Mouse (Mus musculus): ENCODE data around the gene Pla2g4a. TPM values are rescaled to one million over a fixed set of nuclear protein-coding genes. Genes with fewer than 3 reads are reported as not detected.

Pla2g4a gene
- total and polyA plus RNA-seq, 2 experiments: 0.15 to 2.5 TPM

DNA sequence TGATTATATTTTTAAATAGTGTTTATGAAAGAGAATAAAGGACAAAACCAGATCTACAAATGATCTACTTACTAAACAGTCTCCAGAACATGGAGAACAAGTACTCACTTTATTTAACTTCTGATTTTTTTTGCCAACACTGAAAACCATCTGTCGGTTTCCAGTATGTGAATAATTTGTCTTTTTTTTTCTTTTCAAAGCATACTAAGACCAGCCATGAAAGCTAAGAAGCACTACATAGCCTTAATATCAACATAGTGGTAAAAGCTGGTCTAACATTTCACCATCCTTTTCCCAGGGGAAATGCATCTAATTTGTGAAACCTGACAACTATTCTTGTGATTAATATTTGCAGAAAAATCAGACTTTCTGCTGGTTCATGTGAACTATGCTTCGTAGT is 99.5 kb downstream of the Pla2g4a start:
- no peak overlapping the region for H3K9ac ChIP-seq (ENCODE audit: low read depth, low read length)

DNA sequence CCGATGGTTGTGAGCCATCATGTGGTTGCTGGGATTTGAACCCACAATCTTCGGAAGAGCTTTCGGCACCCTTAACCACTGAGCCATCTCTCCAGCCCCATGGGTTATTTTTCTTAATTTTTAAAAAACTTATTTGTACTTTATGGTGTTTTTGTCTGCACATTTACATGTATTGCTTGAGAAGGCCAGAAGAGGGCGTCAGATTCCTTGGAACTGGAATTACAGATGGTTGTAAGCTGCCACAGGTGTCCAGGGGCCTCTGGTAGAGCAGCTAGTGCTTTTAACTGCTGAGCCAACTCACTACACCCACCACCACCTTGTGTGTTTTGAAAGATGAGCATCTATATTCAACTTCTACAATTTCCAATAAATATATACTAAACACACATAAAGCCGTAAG is 102.4 kb downstream of the Pla2g4a start:
- WGBS: 73% methylated on average over 5 of the region's 5 CpGs
- no peaks in the 10 kb centered on the region for H3K27me3 ChIP-seq (ENCODE audit: control insufficient read depth, insufficient read depth, low read length)
- H3K9ac ChIP-seq (ENCODE audit: low read depth, low read length): no peak overlapping the region
- H3K27ac ChIP-seq (replicated peaks; ENCODE audit: insufficient read depth, low read depth, low read length): no peak overlapping the region
- H3K79me2 ChIP-seq (ENCODE audit: control insufficient read depth, insufficient read depth, low read length): no peaks in the 10 kb centered on the region
- H3K36me3 ChIP-seq (ENCODE audit: control insufficient read depth, insufficient read depth, low read length): no peaks in the 10 kb centered on the region
- no peak overlapping the region for H3K4me3 ChIP-seq (ENCODE audit: insufficient read depth, low read depth, low read length)
- TF ChIP-seq POLR2A (IDR thresholded peaks at IDR 0.05; ENCODE audit: extremely low read depth, insufficient read depth, low read length): no peak
- TF ChIP-seq CTCF (IDR thresholded peaks at IDR 0.05; ENCODE audit: low read depth, low read length): no peak
- no peaks in the 10 kb centered on the region for H3K4me1 ChIP-seq (ENCODE audit: control insufficient read depth, insufficient read depth, low read length)
- no peak for DNase-seq (ENCODE audit: extremely low read depth, low read depth, low spot score)

More for the DNA sequence above, 99.5 kb downstream of the Pla2g4a start:
- Histone ChIP-seq H3K4me3 (ENCODE audit: insufficient read depth, low read depth, low read length) (no peak overlapping the region), H3K79me2 (ENCODE audit: control insufficient read depth, insufficient read depth, low read length) (no peaks in the 10 kb centered on the region), H3K4me1 (ENCODE audit: control insufficient read depth, insufficient read depth, low read length) (no peaks in the 10 kb centered on the region), H3K36me3 (ENCODE audit: control insufficient read depth, insufficient read depth, low read length) (no peaks in the 10 kb centered on the region), H3K27ac (replicated peaks; ENCODE audit: insufficient read depth, low read depth, low read length) (no peak overlapping the region), H3K27me3 (ENCODE audit: control insufficient read depth, insufficient read depth, low read length) (no peaks in the 10 kb centered on the region)
- TF ChIP-seq POLR2A (IDR thresholded peaks at IDR 0.05; ENCODE audit: extremely low read depth, insufficient read depth, low read length): no peak
- TF ChIP-seq CTCF (IDR thresholded peaks at IDR 0.05; ENCODE audit: low read depth, low read length): no peak
- no peak for DNase-seq (ENCODE audit: extremely low read depth, low read depth, low spot score)
- WGBS: 77% methylated on average over 2 of the region's 2 CpGs

DNA sequence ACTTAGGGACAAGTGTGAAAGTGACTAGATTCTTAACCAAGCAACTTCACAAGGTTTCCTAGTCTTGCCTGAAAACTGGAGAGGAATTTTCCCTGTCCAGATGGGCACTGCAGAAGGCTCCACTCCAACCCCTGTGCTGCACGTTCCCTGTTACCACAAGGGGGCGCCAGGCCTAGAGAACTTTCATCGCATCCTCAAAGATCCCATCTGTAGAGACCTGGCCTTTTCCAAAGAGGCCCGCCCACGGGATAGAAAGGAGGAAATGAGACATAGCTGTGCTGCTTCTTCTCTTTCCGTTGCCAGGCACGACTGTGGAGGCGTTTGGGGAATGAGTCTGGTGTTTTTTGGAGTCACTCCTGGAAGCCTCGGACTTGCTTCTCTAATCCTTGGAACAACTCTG is 104.4 kb downstream of the Pla2g4a start:
- WGBS: 22% methylated on average over 9 of the region's 9 CpGs
- Histone ChIP-seq H3K36me3 (ENCODE audit: control insufficient read depth, insufficient read depth, low read length) (no peaks in the 10 kb centered on the region), H3K9ac (ENCODE audit: low read depth, low read length) (no peak overlapping the region), H3K27me3 (ENCODE audit: control insufficient read depth, insufficient read depth, low read length) (no peaks in the 10 kb centered on the region), H3K79me2 (ENCODE audit: control insufficient read depth, insufficient read depth, low read length) (no peaks in the 10 kb centered on the region), H3K4me1 (ENCODE audit: control insufficient read depth, insufficient read depth, low read length) (no peaks in the 10 kb centered on the region), H3K4me3 (ENCODE audit: insufficient read depth, low read depth, low read length) (no peak overlapping the region), H3K27ac (replicated peaks; ENCODE audit: insufficient read depth, low read depth, low read length) (no peak overlapping the region)
- DNase-seq (ENCODE audit: extremely low read depth, low read depth, low spot score): peak; percentile 5
- TF ChIP-seq CTCF (IDR thresholded peaks at IDR 0.05; ENCODE audit: low read depth, low read length) (peak; percentile 70), POLR2A (IDR thresholded peaks at IDR 0.05; ENCODE audit: extremely low read depth, insufficient read depth, low read length) (no peak)

DNA sequence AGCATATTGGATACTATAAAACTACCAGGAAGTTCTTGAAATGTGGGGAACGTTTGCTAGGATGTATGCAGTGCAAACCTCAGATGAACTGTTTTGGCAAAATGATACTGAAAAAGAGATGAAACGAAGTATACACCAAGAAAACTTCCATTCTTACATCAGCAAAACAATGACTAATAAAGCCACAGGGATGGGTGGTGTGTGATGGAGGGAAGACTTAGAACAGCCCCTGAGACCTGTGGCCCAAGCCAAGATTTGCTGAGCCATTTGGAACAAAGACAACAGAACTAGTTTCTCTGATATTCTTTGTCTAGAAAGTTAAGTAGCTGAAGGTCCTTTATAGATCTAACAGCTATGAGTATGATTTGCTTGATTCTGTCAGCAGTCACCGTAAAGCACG is 105.5 kb downstream of the Pla2g4a start:
- H3K9ac ChIP-seq (ENCODE audit: low read depth, low read length): no peak overlapping the region
- no peak overlapping the region for H3K27ac ChIP-seq (replicated peaks; ENCODE audit: insufficient read depth, low read depth, low read length)
- no peak overlapping the region for H3K4me3 ChIP-seq (ENCODE audit: insufficient read depth, low read depth, low read length)
- 63% methylated on average over 4 of the region's 4 CpGs for WGBS
- no peaks in the 10 kb centered on the region for H3K79me2 ChIP-seq (ENCODE audit: control insufficient read depth, insufficient read depth, low read length)
- no peaks in the 10 kb centered on the region for H3K27me3 ChIP-seq (ENCODE audit: control insufficient read depth, insufficient read depth, low read length)
- no peaks in the 10 kb centered on the region for H3K4me1 ChIP-seq (ENCODE audit: control insufficient read depth, insufficient read depth, low read length)
- DNase-seq (ENCODE audit: extremely low read depth, low read depth, low spot score): no peak
- H3K36me3 ChIP-seq (ENCODE audit: control insufficient read depth, insufficient read depth, low read length): no peaks in the 10 kb centered on the region
- no peak for TF ChIP-seq POLR2A (IDR thresholded peaks at IDR 0.05; ENCODE audit: extremely low read depth, insufficient read depth, low read length)
- no peak for TF ChIP-seq CTCF (IDR thresholded peaks at IDR 0.05; ENCODE audit: low read depth, low read length)

DNA sequence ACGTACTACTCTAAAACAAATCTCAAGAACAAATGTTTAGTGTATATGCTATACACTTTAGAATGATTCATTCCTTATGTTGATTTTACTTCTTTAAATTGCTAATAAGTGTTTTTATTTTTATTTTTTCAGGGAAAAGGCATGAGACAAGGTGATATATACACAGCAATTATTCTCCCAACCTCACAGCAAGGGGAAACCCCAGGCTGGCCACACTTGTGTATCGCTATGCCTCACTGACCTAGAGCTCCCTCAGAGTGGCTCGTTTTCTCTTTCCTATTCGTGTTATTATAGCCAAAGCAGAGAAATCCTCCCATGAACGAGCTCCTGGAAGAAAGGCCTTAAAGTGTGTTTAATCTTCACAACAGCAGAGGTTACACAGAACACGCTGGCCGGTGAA is 106.2 kb downstream of the Pla2g4a start:
- Histone ChIP-seq H3K4me3 (ENCODE audit: insufficient read depth, low read depth, low read length) (no peak overlapping the region), H3K27ac (replicated peaks; ENCODE audit: insufficient read depth, low read depth, low read length) (no peak overlapping the region), H3K79me2 (ENCODE audit: control insufficient read depth, insufficient read depth, low read length) (no peaks in the 10 kb centered on the region), H3K9ac (ENCODE audit: low read depth, low read length) (no peak overlapping the region), H3K36me3 (ENCODE audit: control insufficient read depth, insufficient read depth, low read length) (no peaks in the 10 kb centered on the region), H3K4me1 (ENCODE audit: control insufficient read depth, insufficient read depth, low read length) (no peaks in the 10 kb centered on the region), H3K27me3 (ENCODE audit: control insufficient read depth, insufficient read depth, low read length) (no peaks in the 10 kb centered on the region)
- 74% methylated on average over 7 of the region's 7 CpGs for WGBS
- DNase-seq (ENCODE audit: extremely low read depth, low read depth, low spot score): no peak
- TF ChIP-seq POLR2A (IDR thresholded peaks at IDR 0.05; ENCODE audit: extremely low read depth, insufficient read depth, low read length): no peak
- TF ChIP-seq CTCF (IDR thresholded peaks at IDR 0.05; ENCODE audit: low read depth, low read length): no peak

DNA sequence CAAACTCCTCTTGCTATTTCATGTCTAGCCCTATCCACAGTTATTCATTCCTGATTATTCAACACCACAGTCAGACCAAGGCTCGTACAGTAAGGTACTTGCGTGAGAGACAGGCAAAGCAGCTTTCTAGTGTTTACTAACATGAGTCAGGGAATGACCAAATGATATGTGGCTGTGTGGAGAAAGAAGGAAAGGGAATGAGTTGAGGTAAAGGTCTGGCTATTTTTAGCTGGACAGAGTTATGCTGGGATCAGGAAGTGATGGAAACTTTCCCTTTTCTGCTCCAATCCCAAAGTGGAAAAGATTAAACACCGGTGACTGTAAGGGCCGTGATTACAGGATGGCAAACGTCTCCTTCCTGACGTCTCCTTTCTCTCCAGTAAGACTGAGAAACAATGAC is 114.4 kb downstream of the Pla2g4a start:
- Histone ChIP-seq H3K36me3 (ENCODE audit: control insufficient read depth, insufficient read depth, low read length) (no peaks in the 10 kb centered on the region), H3K4me3 (ENCODE audit: insufficient read depth, low read depth, low read length) (no peak overlapping the region), H3K27ac (replicated peaks; ENCODE audit: insufficient read depth, low read depth, low read length) (no peak overlapping the region), H3K27me3 (ENCODE audit: control insufficient read depth, insufficient read depth, low read length) (no peaks in the 10 kb centered on the region), H3K9ac (ENCODE audit: low read depth, low read length) (no peak overlapping the region), H3K79me2 (ENCODE audit: control insufficient read depth, insufficient read depth, low read length) (no peaks in the 10 kb centered on the region), H3K4me1 (ENCODE audit: control insufficient read depth, insufficient read depth, low read length) (no peaks in the 10 kb centered on the region)
- 66% methylated on average over 6 of the region's 6 CpGs for WGBS
- DNase-seq (ENCODE audit: extremely low read depth, low read depth, low spot score): no peak
- TF ChIP-seq POLR2A (IDR thresholded peaks at IDR 0.05; ENCODE audit: extremely low read depth, insufficient read depth, low read length): no peak
- TF ChIP-seq CTCF (IDR thresholded peaks at IDR 0.05; ENCODE audit: low read depth, low read length): no peak

Measured in liver, adult 2 months (tissue).